Mouse (Mus musculus) heart, adult 2 months (tissue): ENCODE measurements around the gene Fam228a.
"Not testable (repeated sequence)": the region's sequence is repeated elsewhere in the genome, so short reads cannot be mapped to it uniquely, and the experiment has no call there.

Source experiments
- CTCF ChIP-seq: fragments of 200-600 bp; IDR thresholded peaks from 2 replicates; pipeline ENCODE4 v1.8.1; 2022; ENCODE audit warnings: antibody characterized with exemption, mild to moderate bottlenecking, moderate library complexity
- EP300 ChIP-seq: fragments of 200-500 bp; IDR thresholded peaks from 2 replicates; pipeline ENCODE4 v1.6.1; 2011; ENCODE audit warnings: low read depth, low read length, control low read depth; ENCODE audit not compliant: insufficient read depth
- POLR2A ChIP-seq: fragments of 200-500 bp; IDR thresholded peaks from 2 replicates; pipeline ENCODE4 v1.6.1; 2011; ENCODE audit warnings: mild to moderate bottlenecking, low read depth, low read length, control low read depth; ENCODE audit not compliant: insufficient read depth

DNA sequence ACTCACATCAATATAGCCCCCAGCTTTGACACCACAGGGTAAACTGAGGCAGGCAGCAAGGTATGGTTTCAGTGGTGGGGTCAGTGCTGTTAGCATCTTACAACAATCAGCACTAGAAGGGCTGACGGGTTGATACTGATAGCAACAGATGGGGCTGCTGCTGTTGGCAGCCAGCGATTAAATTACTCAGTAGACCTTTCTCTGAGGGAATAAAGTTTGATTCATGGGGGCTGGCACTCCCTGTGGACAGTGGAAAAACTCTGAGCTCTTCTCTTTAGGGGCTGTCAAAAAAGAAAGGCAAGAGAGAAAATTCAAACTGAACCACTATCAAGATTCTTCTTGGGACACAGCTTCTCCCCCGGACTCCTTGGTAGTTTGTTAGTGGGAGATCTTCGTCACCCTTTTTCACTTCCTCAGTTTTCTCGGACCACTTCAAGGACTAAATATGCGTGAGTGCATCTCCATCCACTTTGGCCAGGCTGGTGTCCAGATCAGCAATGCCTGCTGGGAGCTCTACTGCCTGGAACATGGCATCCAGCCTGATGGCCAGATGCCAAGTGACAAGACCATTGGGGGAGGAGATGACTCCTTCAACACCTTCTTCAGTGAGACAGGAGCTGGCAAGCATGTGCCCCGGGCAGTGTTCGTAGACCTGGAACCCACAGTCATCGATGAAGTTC is 43.6 kb upstream of the Fam228a start:
- not testable (repeated sequence) for TF ChIP-seq POLR2A, CTCF, EP300
